Mouse (Mus musculus) gastrocnemius, postnatal 10 days (tissue): ENCODE measurements around the gene Olfml2a. TPM values are rescaled to one million over a fixed set of nuclear protein-coding genes. Genes with fewer than 3 reads are reported as not detected.
"Not testable (repeated sequence)": the region's sequence is repeated elsewhere in the genome, so short reads cannot be mapped to it uniquely, and the experiment has no call there.

ENCODE experiments used
- DNase-seq: peaks from one replicate; pipeline ENCODE4 v3.0.0; 2021; ENCODE audit warnings: mixed read lengths
- total RNA-seq, 2 experiments: library from RNA; stranded (reverse); gene quantifications; 2 replicates each; pipeline ENCODE4 v1.2.3; 2021

Gene Olfml2a
- total RNA-seq, 2 experiments from 2014 or later, result 25.2 to 32.6 TPM

DNA sequence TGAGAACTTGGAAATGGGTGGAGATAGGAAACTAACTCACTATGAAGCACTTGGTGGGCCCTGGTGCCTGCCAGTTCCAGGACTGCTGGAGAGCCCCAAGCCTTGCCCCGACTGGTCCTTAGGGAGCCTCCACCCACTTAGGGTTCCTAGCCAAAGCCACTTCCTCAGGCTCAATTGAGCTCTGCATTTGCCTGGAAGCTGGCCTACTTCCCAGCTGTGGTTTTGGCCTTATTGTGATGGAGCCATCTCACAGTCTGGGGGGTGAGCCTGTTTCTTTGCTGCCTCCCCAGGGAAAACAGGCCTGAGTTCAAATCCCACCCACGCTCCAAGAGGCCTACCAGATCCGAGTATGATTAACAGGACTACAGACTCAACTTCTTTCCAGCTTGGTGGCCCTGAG lies 54.8 kb downstream of the Olfml2a start:
- peak; percentile 45 for DNase-seq

DNA sequence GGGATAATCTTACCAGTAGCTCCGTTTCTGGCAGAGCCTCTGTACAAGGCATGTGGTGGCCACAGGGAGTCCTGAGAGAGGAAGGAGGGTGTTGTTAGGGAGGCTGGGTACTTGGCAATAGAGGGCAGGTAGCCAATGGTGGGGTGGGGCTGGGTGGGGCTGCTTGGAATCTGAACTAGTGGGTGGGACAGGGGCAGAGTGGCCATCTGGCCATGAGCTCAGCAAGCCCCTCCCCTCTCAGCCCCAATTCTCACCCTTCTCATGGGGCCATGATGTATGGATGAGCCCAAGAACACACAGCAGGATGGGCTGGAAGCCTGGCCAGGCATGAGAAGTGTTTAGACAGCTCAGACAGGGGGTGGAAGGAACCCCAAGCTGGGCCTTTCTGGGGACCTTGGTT lies 55.6 kb downstream of the Olfml2a start:
- DNase-seq, result no peak

DNA sequence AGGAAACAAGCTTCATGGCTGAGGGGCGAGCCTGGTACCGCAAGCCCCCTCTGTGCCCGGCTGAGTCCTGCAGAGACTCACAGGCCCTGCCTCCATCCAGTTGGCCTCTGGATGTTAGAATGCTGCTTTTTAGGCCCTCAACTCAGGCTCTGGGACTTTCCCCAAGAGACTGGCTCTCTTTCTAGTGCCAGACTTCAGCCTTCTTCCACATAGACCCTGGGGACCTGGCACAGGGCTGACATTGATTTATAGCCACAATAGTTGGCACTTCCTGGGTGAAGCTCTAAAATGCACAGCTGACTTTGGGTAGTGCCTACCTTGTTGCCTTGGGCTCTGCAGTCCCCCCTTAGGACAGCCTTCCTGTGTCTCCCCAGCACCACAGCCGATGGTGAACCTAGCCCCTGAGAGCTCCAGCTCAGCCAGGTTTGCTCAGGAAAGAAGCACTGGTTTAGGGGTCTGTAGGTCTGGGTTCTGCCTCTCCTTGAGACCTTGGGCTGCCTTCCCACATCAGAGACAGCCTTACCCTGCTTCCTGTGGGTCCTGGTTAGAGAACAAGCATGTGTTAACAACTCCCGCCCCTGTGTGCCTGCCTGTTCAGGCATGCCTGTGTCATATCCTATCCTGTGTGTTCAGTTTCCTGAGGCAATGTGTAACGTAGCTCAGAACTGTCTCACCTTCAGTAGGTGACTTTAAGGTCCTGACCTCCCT lies 56.2 kb downstream of the Olfml2a start:
- DNase-seq, result no peak

DNA sequence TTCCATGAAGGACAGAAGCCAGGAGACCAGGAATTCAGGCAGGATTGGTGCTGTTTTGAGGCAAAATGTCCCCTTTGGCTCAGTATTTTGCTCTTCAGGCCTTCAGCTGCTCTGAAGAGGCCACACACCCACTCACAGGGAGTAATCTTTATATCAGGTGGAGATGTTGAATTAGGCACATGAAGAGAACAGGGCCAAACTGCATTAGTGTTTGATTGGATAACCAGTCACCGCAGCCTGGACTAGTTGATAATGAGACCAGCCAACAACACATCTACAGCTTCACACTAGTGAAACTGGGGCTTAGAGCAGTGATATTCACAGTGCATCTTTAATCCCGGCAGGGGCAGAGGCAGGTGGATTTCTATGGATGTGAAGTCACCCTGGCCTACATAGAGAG lies 57.2 kb downstream of the Olfml2a start:
- no peak for DNase-seq

DNA sequence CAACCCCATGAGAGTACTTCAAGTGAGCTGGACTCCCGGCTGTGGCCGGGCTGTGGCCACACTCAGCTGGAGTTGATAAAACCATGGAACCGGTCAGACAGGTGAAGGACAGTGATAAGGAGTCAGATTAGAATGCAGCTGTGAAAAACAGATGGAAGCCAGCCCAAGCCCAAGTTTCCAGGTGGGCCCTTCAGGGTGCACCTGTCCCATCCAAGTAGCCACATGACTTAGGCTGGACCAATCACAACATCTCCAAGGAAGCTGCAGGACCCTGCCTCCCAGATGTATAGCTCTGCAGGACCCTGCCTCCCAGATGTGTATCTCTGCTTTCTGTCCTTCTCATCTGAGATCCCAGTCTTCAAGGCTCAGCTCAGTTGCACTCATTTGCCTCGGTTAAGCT lies 60.2 kb downstream of the Olfml2a start:
- DNase-seq, result no peak

DNA sequence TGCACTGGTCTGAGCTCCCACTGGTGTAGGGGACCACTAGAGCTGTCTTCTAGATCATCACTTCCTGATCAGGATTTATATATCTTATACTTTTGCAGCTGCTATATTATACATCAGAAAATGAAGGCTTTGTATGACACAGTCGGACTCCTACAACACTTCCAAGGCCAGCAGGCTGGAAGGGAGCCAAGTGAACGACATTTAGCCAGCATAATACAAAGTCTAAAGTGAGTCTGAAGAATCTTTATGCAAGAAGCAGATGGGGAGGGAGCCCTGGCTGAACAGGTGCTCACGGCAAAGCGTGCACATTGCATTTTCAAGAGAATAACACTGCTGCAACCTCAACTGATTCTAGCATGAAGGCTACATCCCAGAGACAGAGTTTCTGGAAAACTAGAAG lies 60.7 kb downstream of the Olfml2a start:
- no peak for DNase-seq

DNA sequence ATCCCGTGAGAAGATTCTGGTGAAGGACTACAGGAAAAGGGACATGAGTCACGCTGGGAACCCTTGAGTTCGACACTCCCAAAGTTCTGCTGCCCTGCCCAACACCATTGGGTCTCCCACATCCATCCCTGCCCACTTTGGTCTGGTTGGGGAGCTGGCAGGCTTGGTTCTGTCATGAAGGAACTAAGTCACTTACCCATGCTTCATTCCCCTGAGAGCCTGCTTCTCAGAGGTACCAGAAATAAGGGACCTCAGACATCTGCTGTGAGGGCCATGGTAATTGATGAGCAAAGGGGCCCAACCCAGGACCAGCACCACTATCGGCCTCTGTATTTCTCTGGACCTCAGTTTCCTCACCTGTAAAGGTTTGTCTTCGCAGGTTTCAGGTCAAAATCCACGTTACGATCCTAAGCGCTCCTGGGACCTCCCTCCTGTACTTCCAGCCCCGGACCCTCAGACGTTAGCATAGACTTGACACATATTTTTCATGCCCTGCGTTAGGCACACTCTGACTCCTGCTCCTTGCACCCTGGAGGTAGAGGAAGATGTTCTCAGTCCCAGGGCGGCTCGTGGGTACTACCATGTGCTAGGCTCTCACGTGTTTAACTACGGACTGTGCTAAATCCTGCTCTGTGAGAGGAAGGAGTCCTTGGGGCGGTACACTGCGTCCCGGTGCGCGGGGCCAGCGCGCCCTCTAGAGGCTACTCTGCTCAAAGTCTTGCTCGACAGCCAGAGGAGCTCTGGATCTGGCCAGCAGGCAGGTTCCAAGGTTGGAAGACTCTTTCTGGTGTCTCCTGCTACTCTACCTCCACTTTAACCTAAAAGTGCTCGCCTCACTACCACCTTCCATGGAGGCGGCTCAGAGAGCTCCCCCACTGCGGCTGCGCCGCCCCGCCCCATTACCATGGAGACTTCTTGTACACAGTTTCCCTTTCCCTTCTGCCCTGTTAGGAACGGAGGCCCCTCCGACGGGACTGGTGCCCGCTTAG lies 65.9 kb downstream of the Olfml2a start, which contains the start of gene Wdr38:
Gene Wdr38 (plus strand): TSS at position 91 of the 989 bp plus-strand sequence.
- DNase-seq, result peak; percentile 91

DNA sequence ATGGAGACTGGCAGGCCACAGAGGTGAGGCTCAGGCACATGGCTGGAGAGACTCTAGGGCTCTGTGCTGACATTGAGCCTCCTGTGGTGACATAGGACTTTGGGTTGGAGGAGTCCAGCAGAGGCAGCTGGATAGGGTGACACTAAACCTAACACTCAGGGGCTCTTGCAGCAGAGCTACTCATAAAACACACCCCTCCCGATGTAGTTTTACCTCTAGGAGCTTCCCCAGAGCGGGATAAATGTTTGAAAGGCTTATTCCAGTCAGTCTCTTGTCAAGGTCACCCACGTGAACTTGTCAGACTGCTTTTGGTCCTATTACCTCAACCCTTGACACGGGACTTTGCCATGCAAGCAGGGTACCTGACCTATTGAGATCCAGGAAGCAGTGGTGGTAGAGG lies 67.6 kb downstream of the Olfml2a start:
- no peak for DNase-seq

DNA sequence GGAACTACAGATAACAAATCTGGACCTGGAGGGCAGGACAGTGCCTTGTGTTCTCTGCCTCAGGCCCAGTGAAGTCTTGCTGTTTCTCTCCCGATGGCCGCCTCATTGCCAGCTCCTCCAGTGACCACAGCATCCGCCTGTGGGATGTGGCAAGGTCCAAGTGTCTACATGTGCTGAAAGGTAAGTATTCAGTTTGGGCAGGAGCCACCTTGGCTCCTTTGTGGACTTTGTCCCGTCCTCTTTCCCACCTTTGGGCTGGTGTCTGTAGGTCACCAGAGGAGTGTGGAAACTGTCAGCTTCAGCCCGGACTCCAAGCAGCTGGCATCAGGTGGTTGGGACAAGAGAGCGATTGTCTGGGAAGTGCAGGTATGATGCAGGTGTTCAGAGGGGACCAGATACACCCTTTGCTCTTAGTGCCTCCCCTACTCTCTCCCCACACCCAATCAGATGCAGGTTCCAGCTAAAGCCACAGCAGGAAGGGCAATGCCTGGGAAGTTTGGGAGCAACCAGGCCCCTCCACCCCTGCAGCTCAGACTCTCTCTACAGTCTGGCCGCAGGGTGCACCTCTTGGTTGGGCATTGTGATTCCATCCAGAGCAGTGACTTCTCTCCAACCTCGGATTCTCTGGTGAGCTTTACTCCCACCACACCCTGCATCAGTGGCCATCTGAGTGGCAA lies 68.3 kb downstream of the Olfml2a start:
- no peak for DNase-seq

DNA sequence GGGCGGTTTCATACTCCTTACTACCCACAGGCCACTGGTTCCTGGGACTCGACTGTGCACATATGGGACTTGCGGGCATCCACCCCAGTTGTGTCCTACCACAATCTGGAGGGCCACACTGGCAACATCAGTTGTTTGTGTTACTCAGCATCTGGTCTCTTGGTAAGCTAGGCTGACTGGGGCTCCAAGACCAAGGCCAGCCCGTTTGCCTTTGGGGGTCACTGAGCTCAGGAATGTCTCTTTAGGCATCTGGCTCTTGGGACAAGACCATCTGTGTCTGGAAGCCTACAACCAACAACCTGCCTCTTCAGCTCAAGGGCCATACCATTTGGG lies 68.8 kb downstream of the Olfml2a start:
- no peak for DNase-seq

DNA sequence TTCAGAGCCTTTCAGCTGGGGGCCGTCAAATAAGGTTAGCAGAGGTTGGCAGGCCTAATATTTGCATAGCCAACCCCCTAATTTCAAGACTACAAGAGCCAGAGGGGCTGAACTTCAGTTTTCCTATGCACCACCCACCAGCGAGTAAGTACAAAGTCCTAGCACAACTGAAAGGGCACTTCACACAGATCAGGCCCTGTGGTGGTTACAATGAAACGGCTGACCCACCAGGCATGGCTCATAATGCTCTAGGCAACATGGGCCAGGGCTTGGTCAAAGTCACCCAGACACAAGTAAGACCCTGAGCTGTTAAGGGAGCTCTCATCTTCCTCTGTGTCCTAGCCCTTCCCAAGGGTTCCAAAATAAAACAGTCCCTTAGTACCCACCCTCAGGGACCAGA lies 70.1 kb downstream of the Olfml2a start:
- DNase-seq, result no peak

DNA sequence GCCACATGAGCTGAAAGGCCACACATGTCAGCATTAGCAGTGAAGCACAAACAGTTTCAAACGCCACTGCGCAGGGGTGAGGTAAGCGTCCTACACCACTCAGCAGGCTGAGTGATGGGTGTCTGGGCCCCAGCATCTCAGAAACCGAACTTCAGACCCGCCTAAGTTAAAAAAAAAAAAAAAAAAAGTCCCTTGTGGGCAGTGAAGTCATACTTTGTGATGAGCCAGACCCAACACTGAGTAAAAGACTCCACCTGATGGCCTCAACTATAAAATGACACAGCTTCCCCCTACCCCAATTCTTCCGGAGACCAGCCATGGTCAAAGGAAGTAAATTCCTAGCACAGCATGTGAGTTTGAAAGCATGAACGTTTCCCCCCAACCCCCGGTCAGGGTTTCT lies 71.3 kb downstream of the Olfml2a start:
- DNase-seq, result no peak

DNA sequence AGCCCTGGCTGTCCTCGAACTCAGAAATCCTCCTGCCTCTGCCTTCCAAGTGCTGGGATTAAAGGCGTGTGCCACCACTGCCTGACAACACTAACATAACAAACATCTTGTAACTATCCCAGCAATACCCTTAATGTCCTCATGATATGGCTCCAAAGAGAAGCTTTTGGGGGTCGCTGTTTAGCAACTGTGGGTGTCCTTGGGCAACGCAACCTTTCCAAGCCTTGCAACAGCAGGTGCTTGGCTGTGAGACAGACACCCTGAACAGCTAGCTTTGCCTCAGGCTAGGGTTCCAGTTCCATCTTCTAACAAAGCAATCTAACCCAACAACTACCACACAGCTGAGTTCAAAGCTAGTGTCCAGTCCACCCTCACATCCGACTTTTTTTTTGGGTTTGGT lies 71.7 kb downstream of the Olfml2a start:
- DNase-seq, result no peak

DNA sequence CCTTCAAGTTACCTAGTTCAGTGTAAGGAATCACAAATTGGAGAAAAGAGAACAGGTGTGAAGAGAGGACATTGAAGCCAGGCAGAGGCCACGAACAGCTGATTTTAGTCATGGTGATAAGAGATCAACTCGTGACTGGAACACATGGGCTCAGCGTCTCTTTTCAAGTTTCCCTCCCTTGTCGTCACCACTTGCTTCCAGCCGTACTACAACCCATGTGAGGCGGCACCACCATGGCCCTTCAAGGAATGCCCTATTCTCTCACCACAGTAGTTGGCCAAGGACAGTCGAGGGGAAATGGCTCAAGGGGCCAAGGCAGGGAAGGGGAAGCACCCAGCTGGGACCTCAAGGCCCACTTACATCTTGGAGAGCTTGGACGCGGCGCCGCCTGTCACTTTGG lies 72.6 kb downstream of the Olfml2a start:
- DNase-seq, result peak; percentile 24

DNA sequence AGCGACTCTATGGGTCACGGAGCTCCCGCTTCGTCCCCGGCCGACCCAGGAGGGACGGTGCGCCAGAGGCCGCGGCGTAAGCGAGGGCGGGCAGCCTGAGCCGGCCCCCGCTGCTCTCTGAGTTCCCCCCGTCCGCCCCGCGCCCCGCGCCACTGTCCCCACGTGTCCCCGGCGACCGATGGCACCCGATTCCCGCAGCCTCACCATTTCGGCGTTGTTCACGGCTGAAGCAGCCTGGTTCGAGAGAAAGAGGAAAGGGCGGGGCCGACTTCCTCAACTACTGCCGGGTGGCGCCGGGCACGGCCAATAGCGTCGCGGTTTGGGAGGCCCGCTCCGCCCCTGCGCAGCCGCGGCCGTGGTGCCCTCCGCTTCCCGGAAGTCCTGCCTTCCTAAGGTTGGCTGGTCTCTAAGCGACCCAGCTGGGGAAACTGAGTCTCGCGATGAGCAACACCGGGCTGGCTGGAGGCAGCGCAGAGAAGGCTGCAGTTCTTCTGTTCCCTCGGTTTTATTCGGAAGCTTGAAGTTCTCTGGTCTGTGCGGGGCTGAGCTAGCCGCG lies 73.2 kb downstream of the Olfml2a start, which contains the start of gene Arpc5l:
Gene Arpc5l (plus strand): TSS at position 469 of the 556 bp plus-strand sequence.
- DNase-seq, result peak; percentile 91

DNA sequence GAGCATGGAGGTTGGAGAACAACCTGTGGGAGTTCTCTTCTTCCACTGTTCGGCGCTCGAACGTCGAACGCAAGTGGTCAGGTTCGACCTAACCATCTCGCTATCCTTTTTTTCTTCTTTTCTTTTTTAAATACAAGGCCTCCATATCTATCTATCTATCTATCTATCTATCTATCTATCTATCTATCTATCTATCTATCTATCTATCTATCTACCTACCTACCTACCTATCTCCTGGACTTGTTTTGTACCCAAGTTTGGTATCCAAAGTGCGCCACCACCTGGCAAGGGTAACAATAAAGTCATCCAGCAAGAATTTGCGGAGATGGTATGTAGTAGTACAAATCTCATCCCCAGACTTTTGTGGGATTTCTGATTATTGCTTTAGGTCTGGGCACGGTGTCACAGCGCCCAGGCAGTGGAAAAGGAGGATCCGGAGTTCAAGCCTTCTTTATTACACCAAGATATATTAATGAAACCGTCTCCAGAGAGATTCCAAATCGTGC lies 73.8 kb downstream of the Olfml2a start, which contains the start of gene Rpl35:
Gene Rpl35 (minus strand): TSS at position 51 of the 506 bp plus-strand sequence.
- no peak for DNase-seq

DNA sequence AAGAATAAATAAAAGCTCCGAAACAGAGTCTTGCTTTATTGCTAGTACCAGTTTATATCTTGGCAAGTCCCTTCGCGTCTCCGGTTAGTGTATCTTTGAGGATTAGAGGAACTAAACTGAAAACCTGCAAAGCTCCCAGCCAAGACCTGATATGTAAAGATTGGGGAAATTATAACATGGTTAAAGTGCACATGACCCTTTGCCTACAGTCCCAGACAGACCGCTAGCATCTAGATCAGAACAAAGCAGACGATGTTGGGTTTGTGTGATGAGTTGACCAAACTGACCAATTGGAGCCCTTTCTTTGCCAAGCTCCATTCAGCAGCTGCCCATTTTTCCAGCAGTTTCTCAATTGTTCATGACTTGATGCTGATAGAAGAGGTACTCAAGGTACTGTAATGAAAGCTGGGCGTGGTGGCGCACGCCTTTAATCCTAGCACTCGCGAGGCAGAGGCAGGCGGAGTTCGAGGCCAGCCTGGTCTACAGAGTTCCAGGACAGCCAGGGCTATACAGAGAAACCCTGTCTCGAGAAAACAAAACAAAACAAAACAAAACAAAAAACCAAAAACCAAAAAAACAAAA lies 74.5 kb downstream of the Olfml2a start:
- DNase-seq, result no peak

DNA sequence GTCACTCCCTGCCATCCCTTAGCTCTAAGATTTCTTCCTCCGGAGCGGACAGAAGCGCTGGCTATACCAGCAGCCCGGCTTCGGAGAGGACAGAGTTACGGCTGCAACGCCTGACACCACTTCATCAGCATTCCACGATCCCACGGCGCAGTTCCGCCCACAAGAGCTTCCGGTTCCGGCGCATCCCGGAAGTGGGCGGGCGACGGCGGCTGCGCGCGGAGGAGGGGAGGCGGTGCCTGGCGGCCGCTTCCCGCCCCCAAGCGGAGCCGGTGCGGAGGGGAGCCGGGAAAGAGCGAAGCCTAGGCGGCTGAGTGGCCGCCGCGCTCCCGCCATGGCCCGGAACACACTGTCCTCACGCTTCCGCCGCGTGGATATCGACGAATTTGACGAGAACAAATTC lies 76.1 kb downstream of the Olfml2a start:
- peak; percentile 95 for DNase-seq

DNA sequence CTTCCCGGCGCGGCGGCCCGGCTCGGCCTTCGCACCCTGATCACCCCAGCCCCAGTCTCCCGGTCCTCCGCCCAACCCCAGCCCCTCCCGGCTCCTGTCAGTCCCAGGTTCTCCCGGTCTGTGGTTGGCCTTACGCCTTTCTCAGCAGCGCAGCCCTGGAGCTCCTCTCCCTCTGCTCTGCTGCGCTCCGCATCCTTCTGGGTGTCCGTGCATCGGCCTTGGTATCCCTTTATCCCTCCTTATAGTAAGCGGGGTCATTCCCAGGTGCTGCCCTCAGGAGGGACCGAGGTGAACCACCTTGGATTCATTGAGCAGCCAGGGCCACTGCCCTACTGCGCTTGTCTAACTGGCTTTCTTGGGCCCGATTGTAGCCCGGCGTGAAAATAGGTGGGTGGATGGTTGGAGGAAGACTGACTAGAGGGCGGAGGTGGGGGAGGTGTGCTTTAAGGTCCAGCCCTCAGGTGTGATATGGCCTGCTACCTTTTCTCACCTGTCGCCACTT lies 76.6 kb downstream of the Olfml2a start:
- no peak for DNase-seq

DNA sequence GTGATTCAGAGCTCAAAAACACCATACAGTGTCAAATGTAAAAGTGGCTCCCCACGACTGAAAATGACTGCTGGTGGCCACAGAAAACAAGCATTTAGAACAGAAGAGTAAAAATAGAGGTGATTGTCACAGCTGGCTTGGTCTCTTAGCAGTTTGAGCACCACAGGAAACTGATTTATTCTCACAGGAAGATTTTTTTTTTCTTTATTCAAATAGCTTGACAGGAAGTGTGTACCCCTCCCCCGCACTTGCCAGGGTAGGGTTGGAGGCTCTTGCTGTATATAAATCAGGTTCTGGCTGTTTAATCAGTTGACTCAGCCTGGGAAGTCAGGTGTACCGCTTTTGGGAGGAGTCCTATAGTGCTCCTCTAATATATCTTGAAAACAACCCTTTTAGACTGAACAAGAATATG lies 77.2 kb downstream of the Olfml2a start:
- DNase-seq, result no peak

DNA sequence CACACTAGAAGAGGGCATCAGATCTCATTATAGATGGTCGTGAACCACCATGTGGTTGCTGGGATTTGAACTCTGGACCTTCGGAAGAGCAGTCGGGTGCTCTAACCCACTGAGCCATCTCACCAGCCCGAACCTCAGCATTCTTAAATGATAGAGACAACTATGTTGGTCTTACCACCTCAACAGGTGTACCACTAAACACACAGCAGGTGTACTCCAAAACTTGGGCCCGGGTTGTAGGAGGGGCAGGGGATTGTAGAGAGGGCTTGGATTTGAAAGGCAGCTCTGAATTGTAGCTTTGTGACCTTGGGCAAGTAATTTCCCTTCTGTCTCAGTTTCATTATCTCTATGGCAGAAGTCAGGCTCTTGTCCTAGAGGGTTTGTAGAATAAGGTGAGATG lies 78.4 kb downstream of the Olfml2a start:
- DNase-seq, result not testable (repeated sequence)

DNA sequence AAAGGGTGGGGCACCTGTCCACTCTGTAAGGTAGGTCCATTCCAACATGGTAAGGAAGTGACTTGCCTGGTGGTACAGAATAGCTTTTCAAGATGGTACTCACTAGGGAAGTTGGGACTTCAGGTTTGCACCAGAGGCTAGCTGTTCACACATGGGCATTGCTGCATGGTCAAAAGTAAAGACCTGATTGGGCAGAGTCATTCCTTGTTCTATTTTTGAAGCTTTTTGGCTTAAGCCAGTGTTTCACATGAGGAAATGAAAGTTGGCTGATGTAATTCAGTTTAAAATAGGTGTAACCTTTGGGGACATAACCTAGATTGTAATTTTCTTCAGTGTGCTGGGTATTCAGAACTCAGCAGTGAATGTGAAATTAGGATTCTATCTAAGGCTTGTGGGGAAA lies 79.5 kb downstream of the Olfml2a start:
- DNase-seq, result no peak
